Mouse (Mus musculus) urinary bladder, postnatal 14 days (tissue): Measurements from ENCODE around the gene Irak1.

ENCODE experiments used
- DNase-seq: peaks from one replicate; pipeline ENCODE4 v3.0.0; 2021; ENCODE audit warnings: low spot score

The Irak1 gene

DNA sequence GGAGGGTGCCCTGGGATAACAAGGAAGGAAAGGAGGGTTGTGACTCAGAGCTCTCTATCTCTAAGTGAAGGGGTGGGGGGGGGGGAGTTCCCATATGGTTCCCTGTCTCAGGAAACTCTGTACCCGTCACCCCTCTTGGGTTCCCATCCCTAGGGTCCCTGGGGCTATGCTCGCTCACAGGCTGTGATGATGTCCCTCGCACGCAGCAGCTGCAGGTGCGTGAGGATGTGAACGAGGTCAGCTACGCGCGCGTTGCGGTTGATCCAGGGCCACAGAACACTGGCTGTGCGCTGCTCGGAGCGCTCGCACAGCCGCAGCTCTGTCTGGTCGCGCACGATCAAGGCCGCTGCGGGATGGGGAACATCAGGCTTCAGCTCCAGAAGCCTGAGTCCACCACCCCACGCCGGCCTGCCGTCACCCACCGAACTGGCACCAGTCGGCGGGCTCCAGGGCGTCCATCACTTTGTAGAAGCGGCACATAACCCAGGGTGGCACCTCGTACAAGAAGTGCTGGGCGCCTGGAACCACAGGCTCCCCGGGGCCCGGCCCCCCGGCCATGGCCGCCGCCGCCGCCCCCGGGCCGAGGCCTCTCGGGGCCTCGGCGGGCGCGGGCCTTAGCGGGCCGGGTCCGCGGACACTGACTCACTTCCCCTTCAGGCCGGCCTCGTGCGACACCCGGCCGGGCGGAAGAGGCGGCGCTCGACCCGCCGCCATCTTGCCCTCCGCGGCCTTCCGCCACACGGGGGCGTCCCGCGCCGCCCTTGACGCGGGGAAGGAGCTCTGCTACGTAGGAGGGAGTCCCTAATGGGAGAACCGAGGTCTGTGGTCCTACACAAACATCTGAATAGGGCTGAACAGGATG, at the start of gene Irak1:
TSS of gene Irak1 (minus strand) at position 731 of the 862 bp plus-strand sequence.
- DNase-seq = peak; percentile 79

GRCm38 (mm10) chrX:74070794-74071193, 47.1 kb upstream of the Irak1 start:
- DNase-seq = no peak

GRCm38 (mm10) chrX:74067891-74068290, 44.2 kb upstream of the Irak1 start:
- peak; percentile 3 for DNase-seq

GRCm38 (mm10) chrX:74045107-74045506, 21.4 kb upstream of the Irak1 start:
- peak; percentile 5 for DNase-seq

DNA sequence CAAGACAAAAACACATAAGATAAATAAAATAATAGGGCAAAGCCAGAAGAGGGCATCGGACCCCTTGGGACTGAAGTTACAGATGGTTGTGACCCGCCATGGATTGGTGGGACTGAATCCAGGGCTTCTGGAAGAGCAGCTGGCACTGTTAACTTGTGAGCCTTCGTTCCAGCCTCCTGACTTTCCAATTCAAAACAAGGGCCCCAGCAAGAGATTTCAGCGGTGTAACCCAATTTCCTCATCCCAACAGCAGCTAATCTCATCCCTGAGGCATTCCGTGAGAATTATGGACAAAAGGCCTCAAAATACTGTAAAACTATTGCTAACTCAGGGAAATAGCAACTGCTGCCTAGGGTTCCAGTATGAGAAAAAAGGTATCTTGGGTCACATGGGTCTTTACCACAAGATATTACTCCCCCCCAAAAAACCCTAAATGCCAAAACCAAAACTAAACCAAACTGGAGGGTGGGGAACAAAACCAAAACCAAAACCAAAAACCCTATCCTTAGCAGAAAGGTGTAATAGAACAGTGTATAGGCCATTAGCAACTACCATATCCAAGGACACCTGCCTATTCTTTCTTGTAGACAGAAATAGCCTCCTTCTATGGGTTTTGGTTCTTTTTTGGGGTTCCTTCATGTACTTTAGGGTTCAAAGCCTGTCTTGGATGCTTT, 14.1 kb upstream of the Irak1 start:
- DNase-seq = no peak

DNA sequence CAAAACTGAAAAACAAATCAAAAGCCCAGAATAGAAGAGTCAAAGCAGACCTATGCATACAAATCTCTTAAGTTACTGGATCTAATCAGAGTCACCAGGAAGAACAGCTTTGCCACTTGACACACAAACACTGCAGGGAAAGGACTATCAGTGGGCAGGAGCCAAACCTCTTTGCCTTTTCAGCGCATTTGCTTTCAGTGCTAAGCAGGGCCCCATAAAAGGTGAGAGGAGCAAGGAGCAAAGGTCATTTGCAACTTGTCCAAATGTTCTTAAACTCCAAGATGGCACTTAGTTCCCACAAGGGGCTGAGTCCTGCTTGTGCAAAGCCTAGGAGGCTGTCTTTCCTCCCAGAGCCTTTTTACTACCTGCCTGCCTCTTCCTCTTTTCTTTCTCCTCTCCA, 6.3 kb upstream of the Irak1 start:
- no peak for DNase-seq

- DNase-seq = no peak
Observed at GRCm38 (mm10) chrX:74022795-74023187, 927 bp downstream of the Irak1 start.

- no peak for DNase-seq
Observed at GRCm38 (mm10) chrX:74014597-74014996, 9.1 kb downstream of the Irak1 start.

- DNase-seq = no peak
Observed at GRCm38 (mm10) chrX:74008063-74008462, 15.7 kb downstream of the Irak1 start.

DNA sequence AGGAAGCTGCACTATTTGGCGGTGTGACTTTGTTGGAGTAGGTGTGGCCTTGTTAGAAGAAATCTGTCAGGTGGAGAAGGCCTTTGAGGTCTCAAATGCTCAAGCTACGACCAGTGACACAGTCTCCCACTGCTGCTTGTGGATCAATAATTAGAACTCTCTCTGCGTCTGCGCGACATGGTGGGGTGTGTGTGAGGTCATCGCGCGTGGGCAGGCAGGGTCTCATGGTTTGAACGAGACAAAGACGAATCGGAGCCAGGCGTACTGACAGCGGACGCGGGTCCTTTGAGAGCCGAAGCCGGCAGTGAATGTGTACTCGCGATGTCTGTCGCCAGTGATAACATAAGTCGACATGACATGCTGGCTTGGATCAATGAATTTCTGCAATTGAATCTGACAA, 17.3 kb downstream of the Irak1 start:
- no peak for DNase-seq

GRCm38 (mm10) chrX:74003644-74004043, 20.1 kb downstream of the Irak1 start:
- no peak for DNase-seq

DNA sequence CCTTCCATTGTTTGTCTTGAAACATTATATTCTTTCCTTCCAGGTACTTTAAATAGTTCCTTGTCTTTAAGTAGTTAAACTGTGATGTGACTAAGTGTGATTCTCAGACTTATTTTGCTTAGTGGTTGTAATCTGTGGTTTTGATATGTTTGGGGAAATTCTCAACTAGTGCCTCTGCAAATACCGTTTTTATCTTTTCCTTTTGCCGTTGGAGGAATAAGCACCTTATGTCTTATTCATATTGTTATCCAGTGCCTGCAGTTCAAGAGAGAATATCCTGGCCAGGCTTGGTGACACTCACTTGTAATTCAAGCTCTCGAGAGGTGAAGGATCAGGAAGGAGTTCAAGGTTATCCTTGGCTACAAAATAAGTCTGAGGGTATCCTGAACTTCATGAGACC, 22.7 kb downstream of the Irak1 start:
- DNase-seq = no peak

DNA sequence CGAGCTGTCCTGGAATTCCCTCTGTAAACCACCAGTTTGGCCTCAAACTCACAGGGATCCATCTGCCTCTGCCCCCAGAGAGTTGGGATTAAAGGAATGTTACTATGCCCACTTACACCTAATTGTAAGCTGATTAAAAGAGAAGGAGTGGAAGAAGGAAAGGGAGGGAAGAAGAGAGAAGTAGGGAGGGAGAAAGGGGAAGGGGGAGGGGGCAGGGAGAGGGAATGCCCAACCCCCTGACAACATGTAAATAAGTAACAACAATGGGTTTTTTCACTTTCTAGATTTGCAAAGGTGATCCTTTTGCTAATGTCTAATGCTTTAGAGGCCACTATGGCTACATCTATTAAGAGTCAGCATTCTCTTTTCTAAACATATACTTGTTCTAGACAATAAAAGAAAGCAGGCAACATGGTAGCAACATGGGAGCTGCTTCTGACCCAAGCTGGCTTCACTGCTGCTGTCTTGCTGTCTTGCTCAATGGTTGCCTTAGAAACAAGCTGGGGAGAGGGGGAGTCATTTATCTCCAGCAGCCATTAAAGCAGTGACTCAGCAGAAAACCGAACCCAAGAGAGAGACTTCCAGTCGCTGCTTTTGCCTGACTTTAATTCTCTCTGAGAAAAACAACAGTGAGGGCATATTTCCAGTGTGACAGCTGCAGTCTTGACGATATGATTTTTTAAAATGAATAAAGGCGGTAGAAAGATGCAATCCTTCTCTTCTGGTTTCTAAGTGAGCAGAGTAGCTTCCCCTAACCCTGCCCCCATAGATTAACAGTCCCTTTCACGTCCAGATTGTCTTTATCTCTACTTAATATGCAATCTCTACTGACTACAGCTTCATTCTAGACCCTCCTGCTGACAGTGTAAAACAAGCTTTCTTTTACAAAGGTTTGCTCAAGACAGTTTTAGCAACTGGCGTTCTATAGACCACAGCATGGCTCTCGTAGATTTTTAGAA, 24.5 kb downstream of the Irak1 start:
- DNase-seq = peak; percentile 14

DNA sequence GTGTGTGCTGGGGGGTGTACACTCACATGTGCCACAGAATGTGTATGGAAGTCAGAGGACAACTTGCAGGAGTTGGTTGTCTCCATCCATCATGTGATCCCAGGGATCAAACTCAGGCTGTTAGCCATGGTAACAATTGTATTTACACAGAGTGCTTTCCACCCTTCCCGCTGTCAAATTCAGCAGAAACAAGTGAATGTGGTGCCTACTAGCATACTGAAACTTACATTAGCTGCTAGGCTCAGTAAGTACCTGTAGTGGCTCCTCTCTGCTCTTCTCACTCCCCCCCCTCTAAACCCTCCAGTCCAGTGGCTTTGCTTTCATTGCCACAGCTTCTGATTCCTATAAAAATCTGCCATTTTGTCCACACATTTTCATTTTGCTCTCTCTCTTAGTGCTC, 45.9 kb downstream of the Irak1 start:
- DNase-seq = no peak

- DNase-seq = no peak
Observed at GRCm38 (mm10) chrX:73976283-73976682, 47.4 kb downstream of the Irak1 start.

- DNase-seq = no peak
Observed at GRCm38 (mm10) chrX:73972774-73973173, 50.9 kb downstream of the Irak1 start.

DNA sequence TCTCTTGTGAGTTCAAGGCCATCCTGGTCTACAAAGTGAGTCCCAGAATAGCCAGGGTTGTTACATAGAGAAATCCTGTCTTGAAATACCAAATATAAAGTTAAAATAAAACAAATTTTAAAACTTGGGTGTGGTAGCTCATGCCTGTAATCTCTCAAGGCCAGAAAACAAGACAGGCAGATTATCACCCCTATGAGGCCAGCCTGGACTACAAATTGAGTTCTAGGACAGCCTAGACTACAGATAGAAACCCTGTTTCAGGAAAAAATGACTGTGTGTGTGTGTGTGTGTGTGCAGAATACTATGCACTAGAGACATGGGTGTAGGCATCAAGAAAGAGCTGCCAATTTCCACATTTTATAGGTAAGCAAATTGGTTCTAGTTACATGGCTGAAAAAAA, 52.9 kb downstream of the Irak1 start:
- no peak for DNase-seq

GRCm38 (mm10) chrX:73969729-73970128, 54.0 kb downstream of the Irak1 start:
- DNase-seq = no peak

- DNase-seq = no peak
Observed at GRCm38 (mm10) chrX:73969167-73969566, 54.6 kb downstream of the Irak1 start.

DNA sequence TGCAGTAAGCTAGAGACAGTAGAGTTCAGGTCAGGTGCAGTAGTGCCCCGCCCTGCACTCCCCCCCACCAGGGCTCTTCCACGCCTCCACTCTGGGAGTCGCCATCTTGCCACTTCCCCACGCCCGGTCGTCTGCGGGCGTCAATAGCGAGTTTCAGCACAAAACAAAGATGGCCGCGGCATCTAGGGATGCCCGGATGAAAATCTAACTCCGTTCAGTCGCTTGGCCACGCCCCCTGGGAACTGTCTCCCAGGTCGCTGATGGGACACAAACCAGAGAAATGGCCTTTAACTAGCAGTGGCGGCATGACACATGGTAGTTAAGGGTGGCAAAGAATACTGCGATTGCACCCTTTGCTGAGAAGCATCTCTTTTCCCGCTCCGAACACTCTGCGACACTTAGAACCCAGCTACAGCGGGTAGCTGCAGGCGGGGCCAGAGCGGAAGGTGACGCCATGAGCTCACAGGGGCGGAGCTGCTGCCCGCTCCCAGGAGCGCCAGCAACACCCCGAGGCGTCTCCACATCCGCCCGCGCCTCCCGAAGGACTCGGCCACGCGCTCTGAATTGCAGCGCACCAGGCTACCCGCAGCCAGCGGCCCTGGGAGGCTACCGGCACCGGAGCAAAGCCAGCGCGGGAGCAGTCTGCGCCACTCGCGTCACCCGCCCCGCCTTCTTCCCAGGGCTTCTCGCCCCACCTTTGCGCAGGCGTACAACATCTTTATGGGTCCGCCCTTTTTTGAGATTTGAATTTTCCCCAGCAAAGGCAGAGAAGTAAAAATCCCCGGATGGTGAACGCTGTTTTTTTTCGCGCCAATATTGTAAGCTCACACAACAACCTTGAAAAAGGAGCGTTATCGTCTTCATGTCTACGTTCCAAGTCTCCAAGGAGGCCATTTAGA, 56.3 kb downstream of the Irak1 start:
- peak; percentile 89 for DNase-seq
